Comparison of ENCODE assay signal across 8 mouse cellular contexts in the genomic region with DNA sequence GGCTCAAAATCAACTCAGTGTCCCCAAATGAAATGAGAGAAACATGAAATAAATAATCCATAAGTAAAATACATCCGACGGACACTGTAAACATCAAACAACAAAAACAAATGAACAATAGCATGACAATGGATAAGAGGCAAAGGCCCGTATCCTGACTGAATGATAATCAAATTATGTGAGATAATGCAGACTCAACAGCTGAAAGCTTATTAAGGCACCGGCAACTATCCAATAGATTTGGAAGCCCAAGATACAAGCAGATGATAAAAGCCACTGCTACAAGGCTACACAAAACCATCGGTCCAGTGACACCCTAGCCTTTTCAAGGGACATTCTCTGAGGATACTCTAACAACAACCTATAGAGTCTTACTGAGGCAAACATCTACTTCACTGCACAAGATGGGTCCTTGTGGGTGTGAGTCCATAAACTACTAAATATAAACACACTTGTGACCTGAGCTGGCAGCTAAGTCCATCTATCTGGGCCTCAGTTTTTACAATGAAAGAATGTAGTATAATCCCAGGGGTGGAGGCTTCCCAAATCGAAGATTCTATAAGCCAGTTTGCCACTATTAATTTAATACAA. TPM values are rescaled to one million over a fixed set of nuclear protein-coding genes. Genes with fewer than 3 reads are reported as not detected.
DNase-seq lines count a peak whose midpoint lies in the region; ATAC-seq lines count a peak whose summit lies in the region.

No protein-coding gene starts in this region.

- 41% methylated on average over 6 of the region's 6 CpGs for WGBS in lung, embryonic 16.5 days
- 83% methylated on average over 6 of the region's 6 CpGs for WGBS in limb, embryonic 12.5 days
- WGBS in neural tube, embryonic 15.5 days: 65% methylated on average over 6 of the region's 6 CpGs

- peak overlapping the region; percentile 98 for H3K9ac ChIP-seq in lung, embryonic 16.5 days (ENCODE audit: low read length)
- H3K9ac ChIP-seq in limb, embryonic 12.5 days (replicated peaks): peak overlapping the region; percentile 90
- H3K9ac ChIP-seq in neural tube, embryonic 15.5 days (replicated peaks): peak overlapping the region; percentile 93

- H3K4me3 ChIP-seq in lung, embryonic 16.5 days (ENCODE audit: low read length): peak overlapping the region; percentile 96
- H3K4me3 ChIP-seq in erythroblast, embryonic 14.5 days (replicated peaks): peak overlapping the region; percentile 93
- peak overlapping the region; percentile 80 for H3K4me3 ChIP-seq in limb, embryonic 12.5 days (replicated peaks)
- peak overlapping the region; percentile 90 for H3K4me3 ChIP-seq in neural tube, embryonic 15.5 days (replicated peaks)

- no peaks in the 10 kb centered on the region for H3K36me3 ChIP-seq in lung, embryonic 16.5 days (ENCODE audit: control insufficient read depth, insufficient read depth, low read length)
- peaks cover 8% of the 10 kb centered on the region for H3K36me3 ChIP-seq in erythroblast, embryonic 14.5 days (ENCODE audit: control insufficient read depth)
- H3K36me3 ChIP-seq in limb, embryonic 12.5 days: no peaks in the 10 kb centered on the region
- no peaks in the 10 kb centered on the region for H3K36me3 ChIP-seq in neural tube, embryonic 15.5 days

- DNase-seq in lung, postnatal 14 days: no peak
- DNase-seq in layer of hippocampus, postnatal 10 days (ENCODE audit: low spot score in 2 of 2): no peak
- no peak for DNase-seq in gastrocnemius, postnatal 4 days (ENCODE audit: low spot score in 2 of 2)
- no peak for DNase-seq in cerebellum, adult 8-10 months

- H3K4me2 ChIP-seq in lung, embryonic 16.5 days (ENCODE audit: low read depth, low read length): peak overlapping the region; percentile 85
- H3K4me2 ChIP-seq in limb, embryonic 12.5 days: peak overlapping the region; percentile 85
- H3K4me2 ChIP-seq in neural tube, embryonic 15.5 days: peak overlapping the region; percentile 82

- peaks cover 24% of the 10 kb centered on the region for H3K4me1 ChIP-seq in lung, embryonic 16.5 days (replicated peaks; ENCODE audit: control insufficient read depth, insufficient read depth, low read length)
- peaks cover 42% of the 10 kb centered on the region for H3K4me1 ChIP-seq in erythroblast, embryonic 14.5 days (ENCODE audit: control insufficient read depth)
- peaks cover 22% of the 10 kb centered on the region for H3K4me1 ChIP-seq in limb, embryonic 12.5 days (replicated peaks)
- peaks cover 28% of the 10 kb centered on the region for H3K4me1 ChIP-seq in neural tube, embryonic 15.5 days

- no peak for ATAC-seq in lung, embryonic 16.5 days (ENCODE audit: low read depth)
- no peak for ATAC-seq in limb, embryonic 12.5 days (ENCODE audit: insufficient number of reproducible peaks, insufficient read depth, low FRiP score, low TSS enrichment, low read depth)
- no peak for ATAC-seq in neural tube, embryonic 15.5 days (ENCODE audit: low FRiP score)

- H3K27ac ChIP-seq in lung, embryonic 16.5 days (ENCODE audit: low read length): no peak overlapping the region
- no peak overlapping the region for H3K27ac ChIP-seq in limb, embryonic 12.5 days
- no peak overlapping the region for H3K27ac ChIP-seq in neural tube, embryonic 15.5 days (replicated peaks)

- H3K9me3 ChIP-seq in lung, embryonic 16.5 days (ENCODE audit: control insufficient read depth, low read length): no peaks in the 10 kb centered on the region
- no peaks in the 10 kb centered on the region for H3K9me3 ChIP-seq in erythroblast, embryonic 14.5 days (ENCODE audit: control insufficient read depth, low read length)
- no peaks in the 10 kb centered on the region for H3K9me3 ChIP-seq in limb, embryonic 12.5 days
- H3K9me3 ChIP-seq in neural tube, embryonic 15.5 days (replicated peaks): no peaks in the 10 kb centered on the region

- peaks cover 6% of the 10 kb centered on the region for H3K27me3 ChIP-seq in lung, embryonic 16.5 days (ENCODE audit: control insufficient read depth, insufficient read depth, low read depth, low read length)
- H3K27me3 ChIP-seq in erythroblast, embryonic 14.5 days (ENCODE audit: control insufficient read depth): peaks cover 29% of the 10 kb centered on the region
- peaks cover 18% of the 10 kb centered on the region for H3K27me3 ChIP-seq in limb, embryonic 12.5 days
- H3K27me3 ChIP-seq in neural tube, embryonic 15.5 days (replicated peaks): 0 out of 2 replicates have a peak, but pooled peaks cover 5% of the 10 kb centered on the region

RNA-seq across cellular contexts. Expression of a gene that starts 1.6 kb away (rescaled TPM):
- 27.2 and 28.4 TPM in 2 replicates for polyA plus RNA-seq in lung, embryonic 16.5 days (2015; fragmentation: Nextera tagmentation; extraction: Ambion mirVana)
- 0.67 and 0.90 TPM in 2 replicates for polyA plus RNA-seq in erythroblast, embryonic 14.5 days (2012)
- 20.4 and 20.6 TPM in 2 replicates for polyA plus RNA-seq in limb, embryonic 12.5 days (2016; fragmentation: Nextera tagmentation; extraction: Ambion mirVana)
- polyA plus RNA-seq in neural tube, embryonic 15.5 days (2015; fragmentation: Nextera tagmentation; extraction: Ambion mirVana): 18.5 and 25.5 TPM in 2 replicates
- total RNA-seq in layer of hippocampus, postnatal 10 days (2021): 10 to 100 TPM; 12.2 to 13.0 TPM
- 10 to 100 TPM; 76.1 to 90.4 TPM for total RNA-seq in gastrocnemius, postnatal 4 days (2021)

RNA-seq across cellular contexts. Expression of a gene that starts 10.3 kb away (rescaled TPM):
- 11.0 and 11.3 TPM in 2 replicates for polyA plus RNA-seq in lung, embryonic 16.5 days (2015; fragmentation: Nextera tagmentation; extraction: Ambion mirVana)
- 0.17 and 0.25 TPM in 2 replicates for polyA plus RNA-seq in erythroblast, embryonic 14.5 days (2012)
- 4.0 and 5.5 TPM in 2 replicates for polyA plus RNA-seq in limb, embryonic 12.5 days (2016; fragmentation: Nextera tagmentation; extraction: Ambion mirVana)
- polyA plus RNA-seq in neural tube, embryonic 15.5 days (2015; fragmentation: Nextera tagmentation; extraction: Ambion mirVana): 2.1 and 10.1 TPM in 2 replicates
- 1 to 10 TPM; 2.4 to 3.9 TPM for total RNA-seq in layer of hippocampus, postnatal 10 days (2021)
- total RNA-seq in gastrocnemius, postnatal 4 days (2021): 10 to 100 TPM; 35.6 to 41.4 TPM

Comparison
In these comparisons a context has a peak if more than half of its experiments do, and no peak if none do; other contexts are left out.
1. RNA of a gene that starts 1.6 kb away (polyA plus RNA-seq): 27.2 to 28.4 TPM in lung, embryonic 16.5 days, 20.4 to 20.6 TPM in limb, embryonic 12.5 days and 18.5 to 25.5 TPM in neural tube, embryonic 15.5 days; 0.67 to 0.90 TPM in erythroblast, embryonic 14.5 days; every median in the first group is over 10 times any median in the second.
2. Peak in every context shown above with its lines, with median percentiles within 50 percentile points of each other: H3K4me2 ChIP-seq, H3K4me3 ChIP-seq and H3K9ac ChIP-seq.